Mouse (Mus musculus) heart, embryonic 16.5 days (tissue): ENCODE results near the gene Olfr1312. TPM values are rescaled to one million over a fixed set of nuclear protein-coding genes. Genes with fewer than 3 reads are reported as not detected.
"Not testable (repeated sequence)": the region's sequence is repeated elsewhere in the genome, so short reads cannot be mapped to it uniquely, and the experiment has no call there.

Experiments used
- ATAC-seq: fragments of 200-750 bp; cut with Nextera tagmentation; replicated peaks from 2 replicates; pipeline ENCODE4 v1.8.0; 2017; ENCODE audit warnings: moderate number of reproducible peaks; ENCODE audit not compliant: insufficient read depth, low FRiP score; ENCODE audit errors: extremely low read depth
- H3K27ac ChIP-seq: fragments of 300-500 bp; sonication (generic); 2 replicates; pipeline ENCODE4 v1.5.1; 2014; ENCODE audit warnings: mild to moderate bottlenecking, low read length, control low read depth, moderate library complexity
- H3K27me3 ChIP-seq: fragments of 300-500 bp; sonication (generic); 2 replicates; pipeline ENCODE4 v1.6.1; 2014; ENCODE audit warnings: low read length, mixed read lengths; ENCODE audit not compliant: control insufficient read depth, insufficient read depth
- H3K36me3 ChIP-seq: fragments of 300-500 bp; sonication (generic); 2 replicates; pipeline ENCODE4 v1.6.1; 2014; ENCODE audit not compliant: control insufficient read depth, insufficient read depth
- H3K4me1 ChIP-seq: fragments of 300-500 bp; sonication (generic); 2 replicates; pipeline ENCODE4 v1.6.1; 2014; ENCODE audit warnings: low read length, mixed read lengths; ENCODE audit not compliant: control insufficient read depth, insufficient read depth
- H3K4me2 ChIP-seq: fragments of 300-500 bp; sonication (generic); 2 replicates; pipeline ENCODE4 v1.6.1; 2014; ENCODE audit warnings: low read depth, mild to moderate bottlenecking, control low read depth, low read length
- H3K4me3 ChIP-seq: fragments of 300-500 bp; sonication (generic); 2 replicates; pipeline ENCODE4 v1.5.1; 2014; ENCODE audit warnings: mild to moderate bottlenecking, control low read depth, low read length
- H3K9ac ChIP-seq: fragments of 300-500 bp; sonication (generic); 2 replicates; pipeline ENCODE4 v1.6.1; 2014; ENCODE audit warnings: low read length, control low read depth
- H3K9me3 ChIP-seq: fragments of 300-500 bp; sonication (generic); replicated peaks from 2 replicates; pipeline ENCODE4 v1.6.1; 2016; ENCODE audit warnings: low read length; ENCODE audit not compliant: control insufficient read depth
- WGBS: fragments of 180-500 bp; shearing (Covaris S2); extraction: QIAGEN DNeasy Blood & Tissue Kit; methylation state at CpG from one replicate; pipeline ENCODE4 v1.1.7; 2014; 5-methylcytosine and 5-hydroxymethylcytosine counted together
- polyA plus RNA-seq: library from polyadenylated mRNA; unstranded; fragments of >200 nt; fragmentation: Nextera tagmentation; extraction: Ambion mirVana; gene quantifications from 2 replicates; pipeline ENCODE4 v1.2.1, GENCODE M21; 2015

Gene Olfr1312
- polyA plus RNA-seq, result not detected in 2 replicates

DNA sequence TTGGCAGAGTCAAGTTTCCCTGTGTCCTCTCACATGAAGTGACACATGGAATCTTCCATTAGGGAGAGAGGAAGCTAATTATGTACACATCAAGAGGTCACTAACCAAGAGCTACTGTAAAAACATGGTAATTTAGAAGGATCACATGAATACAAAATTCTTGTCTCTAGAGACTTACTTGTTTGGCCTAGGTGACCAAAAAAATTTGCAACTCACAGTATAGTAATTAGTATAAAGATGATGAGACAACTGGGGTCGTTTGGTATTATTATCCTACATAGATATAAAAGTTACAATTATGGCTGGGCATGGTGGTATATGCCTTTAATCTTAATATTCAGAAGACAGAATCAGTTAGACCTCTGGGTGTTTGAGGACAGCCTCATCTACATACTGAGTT lies at the start of gene Olfr1312:
Olfr1312 (minus strand) TSS at position 101 of the 400 bp plus-strand sequence.
- no peak for ATAC-seq
- H3K4me1 ChIP-seq, result no peaks in the 10 kb centered on the region
- H3K36me3 ChIP-seq, result no peaks in the 10 kb centered on the region
- 18% methylated on average over 1 of the region's 1 CpGs for WGBS
- no peaks in the 10 kb centered on the region for H3K27me3 ChIP-seq
- no peak within 1 kb of the TSS for H3K4me3 ChIP-seq
- no peak within 1 kb of the TSS for H3K4me2 ChIP-seq
- no peak within 1 kb of the TSS for H3K9ac ChIP-seq
- H3K27ac ChIP-seq, result no peak within 1 kb of the TSS
- H3K9me3 ChIP-seq, result no peaks in the 10 kb centered on the region

DNA sequence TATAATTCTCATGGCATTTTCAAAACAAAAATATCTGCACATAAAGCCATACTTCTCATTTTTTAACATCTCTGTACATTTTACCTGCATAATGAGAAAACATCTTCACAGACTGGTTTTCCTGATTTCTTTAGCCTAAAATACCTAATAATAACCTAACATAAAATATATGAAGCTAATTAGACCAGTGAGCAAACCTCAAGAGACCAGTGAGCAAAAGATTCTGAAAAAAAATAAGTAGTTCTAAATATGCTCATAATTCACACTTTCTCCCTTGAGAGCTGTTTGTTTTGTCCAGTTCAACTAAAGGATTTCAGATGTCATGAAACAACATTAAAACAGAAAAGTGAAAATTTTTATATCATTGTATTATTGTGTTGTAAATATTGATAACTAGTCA lies 46.6 kb upstream of the Olfr1312 start, which contains the start of gene Olfr1314:
Olfr1314 (minus strand) TSS at position 101 of the 400 bp plus-strand sequence.
- H3K36me3 ChIP-seq, result no peaks in the 10 kb centered on the region
- no peaks in the 10 kb centered on the region for H3K27me3 ChIP-seq
- no peak within 1 kb of the TSS for H3K4me3 ChIP-seq
- H3K4me1 ChIP-seq, result no peaks in the 10 kb centered on the region
- no peak within 1 kb of the TSS for H3K9ac ChIP-seq
- no peak within 1 kb of the TSS for H3K27ac ChIP-seq
- no peak within 1 kb of the TSS for H3K4me2 ChIP-seq
- ATAC-seq, result no peak
- H3K9me3 ChIP-seq, result no peaks in the 10 kb centered on the region

GRCm38 (mm10) chr2:112077743-112078142 lies 27.7 kb upstream of the Olfr1312 start, which contains the start of gene Olfr1313:
Gene Olfr1313 (minus strand): TSS chr2:112077843.
- no peaks in the 10 kb centered on the region for H3K36me3 ChIP-seq
- H3K4me3 ChIP-seq, result no peak within 1 kb of the TSS
- H3K9me3 ChIP-seq, result no peaks in the 10 kb centered on the region
- no peaks in the 10 kb centered on the region for H3K4me1 ChIP-seq
- no peak within 1 kb of the TSS for H3K9ac ChIP-seq
- H3K27ac ChIP-seq, result no peak within 1 kb of the TSS
- H3K4me2 ChIP-seq, result no peak within 1 kb of the TSS
- H3K27me3 ChIP-seq, result no peaks in the 10 kb centered on the region
- no peak for ATAC-seq

- not testable (repeated sequence) for H3K27me3 ChIP-seq, H3K27ac ChIP-seq, H3K9ac ChIP-seq, H3K4me1 ChIP-seq, ATAC-seq, H3K36me3 ChIP-seq, H3K9me3 ChIP-seq, H3K4me3 ChIP-seq, H3K4me2 ChIP-seq
- WGBS, result 39% methylated on average over 6 of the region's 6 CpGs
Measured at GRCm38 (mm10) chr2:112026971-112027370, 23.1 kb downstream of the Olfr1312 start.

- Histone ChIP-seq H3K9ac (no peak within 1 kb of the TSS), H3K4me1 (no peaks in the 10 kb centered on the region), H3K9me3 (no peaks in the 10 kb centered on the region), H3K27ac (no peak within 1 kb of the TSS), H3K4me3 (no peak within 1 kb of the TSS), H3K27me3 (no peaks in the 10 kb centered on the region), H3K36me3 (no peaks in the 10 kb centered on the region), H3K4me2 (no peak within 1 kb of the TSS)
- no peak for ATAC-seq
- WGBS, result 77% methylated on average over 2 of the region's 2 CpGs
Measured at GRCm38 (mm10) chr2:112024312-112024711, 25.7 kb downstream of the Olfr1312 start, which contains the start of gene Olfr1311. Gene Olfr1311 (minus strand): TSS chr2:112024412.

DNA sequence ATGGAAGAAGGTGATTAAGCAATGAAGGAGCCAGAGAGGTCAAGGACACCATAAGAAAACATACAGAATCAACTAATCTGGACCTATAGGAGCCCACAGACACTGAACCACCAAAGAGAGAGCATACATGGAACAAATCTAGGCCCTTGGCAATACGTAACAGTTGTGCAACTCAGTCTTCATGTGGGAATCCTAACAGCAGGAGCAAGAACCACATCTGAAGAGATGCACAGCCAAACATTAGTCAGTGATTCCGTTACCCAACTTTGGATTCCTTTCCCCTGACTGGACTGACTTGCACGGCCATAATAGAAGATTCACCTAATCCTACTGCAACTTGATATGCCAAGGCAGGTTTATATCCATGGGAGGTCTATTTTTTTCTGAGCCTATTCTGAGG lies 35.1 kb downstream of the Olfr1312 start:
- Histone ChIP-seq H3K4me3 (no peak overlapping the region), H3K9me3 (no peaks in the 10 kb centered on the region), H3K4me2 (no peak overlapping the region), H3K36me3 (no peaks in the 10 kb centered on the region), H3K27ac (no peak overlapping the region), H3K4me1 (no peaks in the 10 kb centered on the region), H3K27me3 (no peaks in the 10 kb centered on the region), H3K9ac (no peak overlapping the region)
- no peak for ATAC-seq
- 75% methylated on average over 3 of the region's 3 CpGs for WGBS

- no peak within 1 kb of the TSS for H3K4me3 ChIP-seq
- ATAC-seq, result no peak
- H3K36me3 ChIP-seq, result no peaks in the 10 kb centered on the region
- H3K27ac ChIP-seq, result no peak within 1 kb of the TSS
- H3K4me1 ChIP-seq, result no peaks in the 10 kb centered on the region
- H3K4me2 ChIP-seq, result no peak within 1 kb of the TSS
- H3K9me3 ChIP-seq, result no peaks in the 10 kb centered on the region
- H3K27me3 ChIP-seq, result no peaks in the 10 kb centered on the region
- H3K9ac ChIP-seq, result no peak within 1 kb of the TSS
Measured at GRCm38 (mm10) chr2:112012608-112013007, 37.4 kb downstream of the Olfr1312 start, which contains the start of gene Olfr1310. Gene Olfr1310 (minus strand): TSS chr2:112012708.

DNA sequence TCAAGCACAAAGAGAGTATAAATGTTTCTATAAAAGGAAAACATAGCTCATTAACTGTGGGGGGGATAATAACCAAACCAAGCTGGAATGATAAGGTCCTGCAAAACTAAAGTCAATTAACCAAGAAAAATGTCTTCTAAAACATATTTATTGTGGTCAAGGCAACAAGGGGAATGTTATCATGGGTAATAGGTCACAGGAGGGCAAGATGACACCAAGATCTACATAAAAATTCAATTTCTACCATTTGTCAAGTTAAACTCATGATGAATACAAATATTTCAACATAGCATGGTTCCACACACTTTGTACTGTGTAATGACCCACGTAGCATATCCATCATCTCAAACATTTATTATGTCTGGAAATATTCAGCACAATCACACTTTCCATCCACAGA lies 59.9 kb downstream of the Olfr1312 start, which contains the start of gene Olfr1309:
Olfr1309 (minus strand) TSS at position 101 of the 400 bp plus-strand sequence.
- Histone ChIP-seq H3K9ac (no peak within 1 kb of the TSS), H3K9me3 (no peaks in the 10 kb centered on the region), H3K27me3 (no peaks in the 10 kb centered on the region), H3K4me3 (no peak within 1 kb of the TSS), H3K4me2 (no peak within 1 kb of the TSS), H3K36me3 (no peaks in the 10 kb centered on the region), H3K4me1 (no peaks in the 10 kb centered on the region), H3K27ac (no peak within 1 kb of the TSS)
- ATAC-seq, result no peak
- 49% methylated on average over 1 of the region's 1 CpGs for WGBS
